Mouse (Mus musculus) mesoderm, embryonic 11.5 days (tissue): ENCODE measurements at regions not wholly inside any gene's neighbourhood (a gene's known extent, or its start where the extent isn't known, plus 50 kb on each side); places are given as distances from the start of the nearest gene placed in this dataset.

Source experiments
- DNase-seq: peaks from one replicate; pipeline ENCODE4 v3.0.0-alpha.2; 2012; ENCODE audit warnings: low read depth, low spot score

- DNase-seq, result peak; percentile 81
Observed at GRCm38 (mm10) chr17:83276000-83276891, 61.2 kb downstream of the Pkdcc start.

- DNase-seq, result peak; percentile 44
Observed at GRCm38 (mm10) chr17:83277117-83277947, 62.2 kb downstream of the Pkdcc start.

GRCm38 (mm10) chr17:83277948-83278924, 63.1 kb downstream of the Pkdcc start:
- DNase-seq, result no peak

- DNase-seq, result no peak
Observed at GRCm38 (mm10) chr17:83283328-83283727, 67.4 kb upstream of the Eml4 start.

- peak; percentile 43 for DNase-seq
Observed at GRCm38 (mm10) chr17:83287381-83288142, 63.2 kb upstream of the Eml4 start.

GRCm38 (mm10) chr17:83288143-83288492, 62.6 kb upstream of the Eml4 start:
- peak; percentile 73 for DNase-seq

GRCm38 (mm10) chr17:83295526-83296238, 55.0 kb upstream of the Eml4 start:
- no peak for DNase-seq

- DNase-seq, result no peak
Observed at GRCm38 (mm10) chr17:83297379-83298121, 53.2 kb upstream of the Eml4 start.
